Mouse (Mus musculus) cerebellum, adult 8-10 months (tissue): Measurements from ENCODE around the gene Rps6ka5.

Experiments used
- DNase-seq: peaks from one replicate; pipeline ENCODE4 v3.0.0; 2022

Gene Rps6ka5

GRCm38 (mm10) chr12:100641936-100642335 lies 84.8 kb downstream of the Rps6ka5 start:
- no peak for DNase-seq

GRCm38 (mm10) chr12:100640726-100641125 lies 86.1 kb downstream of the Rps6ka5 start:
- DNase-seq: no peak

- DNase-seq: peak; percentile 22
These were observed 87.1 kb downstream of the Rps6ka5 start for GRCm38 (mm10) chr12:100639680-100640079.

- DNase-seq: no peak
These were observed 88.9 kb downstream of the Rps6ka5 start for GRCm38 (mm10) chr12:100637886-100638285.

- DNase-seq: no peak
These were observed 90.0 kb downstream of the Rps6ka5 start for GRCm38 (mm10) chr12:100636733-100637132.

- DNase-seq: no peak
These were observed 90.5 kb downstream of the Rps6ka5 start for GRCm38 (mm10) chr12:100636299-100636633.

GRCm38 (mm10) chr12:100635601-100636298 lies 91.0 kb downstream of the Rps6ka5 start:
- DNase-seq: no peak

GRCm38 (mm10) chr12:100633231-100633630 lies 93.6 kb downstream of the Rps6ka5 start:
- DNase-seq: peak; percentile 23

- peak; percentile 57 for DNase-seq
These were observed 95.5 kb downstream of the Rps6ka5 start for GRCm38 (mm10) chr12:100631286-100631685.

GRCm38 (mm10) chr12:100629126-100629920 lies 97.5 kb downstream of the Rps6ka5 start:
- peak; percentile 42 for DNase-seq

GRCm38 (mm10) chr12:100626991-100627677 lies 99.6 kb downstream of the Rps6ka5 start:
- no peak for DNase-seq

- DNase-seq: no peak
These were observed 100.4 kb downstream of the Rps6ka5 start for GRCm38 (mm10) chr12:100626273-100626990.

GRCm38 (mm10) chr12:100624854-100625447 lies 101.8 kb downstream of the Rps6ka5 start:
- no peak for DNase-seq

- DNase-seq: no peak
These were observed 111.5 kb downstream of the Rps6ka5 start for GRCm38 (mm10) chr12:100615251-100615650.

- no peak for DNase-seq
These were observed 112.9 kb downstream of the Rps6ka5 start for GRCm38 (mm10) chr12:100613878-100614277.

GRCm38 (mm10) chr12:100613192-100613700 lies 113.5 kb downstream of the Rps6ka5 start:
- DNase-seq: no peak

- no peak for DNase-seq
These were observed 117.0 kb downstream of the Rps6ka5 start for GRCm38 (mm10) chr12:100609766-100610165.

GRCm38 (mm10) chr12:100609064-100609463 lies 117.7 kb downstream of the Rps6ka5 start:
- DNase-seq: no peak

- DNase-seq: no peak
These were observed 120.0 kb downstream of the Rps6ka5 start for GRCm38 (mm10) chr12:100606733-100607132.

GRCm38 (mm10) chr12:100605596-100605995 lies 121.2 kb downstream of the Rps6ka5 start:
- DNase-seq: no peak

- DNase-seq: peak; percentile 23
These were observed 122.2 kb downstream of the Rps6ka5 start for GRCm38 (mm10) chr12:100604540-100604939.

GRCm38 (mm10) chr12:100594700-100595099 lies 132.1 kb downstream of the Rps6ka5 start:
- DNase-seq: no peak
